Mouse (Mus musculus) testis, adult 2 months (tissue): ENCODE measurements around the gene Fthl17c. TPM values are rescaled to one million over a fixed set of nuclear protein-coding genes. Genes with fewer than 3 reads are reported as not detected.
A peak's percentile ranks its signal among the peaks of the same experiment; 100 is the strongest.
"Not testable (repeated sequence)": the region's sequence is repeated elsewhere in the genome, so short reads cannot be mapped to it uniquely, and the experiment has no call there.

Source experiments
- H3K27ac ChIP-seq: fragments of 200-500 bp; 2 replicates; pipeline ENCODE4 v1.5.1; 2012; ENCODE audit warnings: low read depth, low read length; ENCODE audit not compliant: control insufficient read depth, insufficient read depth
- H3K27me3 ChIP-seq: fragments of 200-500 bp; 2 replicates; pipeline ENCODE4 v1.6.1; 2012; ENCODE audit warnings: mild to moderate bottlenecking, low read length, moderate library complexity; ENCODE audit not compliant: control insufficient read depth, insufficient read depth
- H3K36me3 ChIP-seq: fragments of 200-500 bp; 2 replicates; pipeline ENCODE4 v1.6.1; 2012; ENCODE audit warnings: mild to moderate bottlenecking, low read length; ENCODE audit not compliant: control insufficient read depth, insufficient read depth
- H3K4me1 ChIP-seq: fragments of 200-500 bp; 2 replicates; pipeline ENCODE4 v1.6.1; 2012; ENCODE audit warnings: low read length; ENCODE audit not compliant: control insufficient read depth, insufficient read depth
- H3K4me3 ChIP-seq: fragments of 200-500 bp; 2 replicates; pipeline ENCODE4 v1.5.1; 2012; ENCODE audit warnings: low read depth, mild to moderate bottlenecking, low read length, moderate library complexity, mixed read lengths; ENCODE audit not compliant: control insufficient read depth
- CTCF ChIP-seq: fragments of 200-500 bp; IDR thresholded peaks from 2 replicates; pipeline ENCODE4 v1.5.1; 2012; ENCODE audit warnings: low read depth, mild to moderate bottlenecking, inconsistent platforms, low read length, moderate library complexity; ENCODE audit not compliant: control insufficient read depth, insufficient read depth, insufficient replicate concordance
- POLR2A ChIP-seq: fragments of 200-500 bp; IDR thresholded peaks from 2 replicates; pipeline ENCODE4 v1.6.1; 2012; ENCODE audit warnings: low read depth, mild to moderate bottlenecking, inconsistent platforms, low read length, moderate library complexity; ENCODE audit not compliant: control insufficient read depth
- polyA plus RNA-seq: library from polyadenylated mRNA; depleted of rRNA; stranded (reverse); fragments of >200 nt; gene quantifications from 2 replicates; pipeline ENCODE4 v1.2.3, GENCODE M21; 2012; rRNA removed

The Fthl17c gene
- 3.1 and 5.4 TPM in 2 replicates for polyA plus RNA-seq

DNA sequence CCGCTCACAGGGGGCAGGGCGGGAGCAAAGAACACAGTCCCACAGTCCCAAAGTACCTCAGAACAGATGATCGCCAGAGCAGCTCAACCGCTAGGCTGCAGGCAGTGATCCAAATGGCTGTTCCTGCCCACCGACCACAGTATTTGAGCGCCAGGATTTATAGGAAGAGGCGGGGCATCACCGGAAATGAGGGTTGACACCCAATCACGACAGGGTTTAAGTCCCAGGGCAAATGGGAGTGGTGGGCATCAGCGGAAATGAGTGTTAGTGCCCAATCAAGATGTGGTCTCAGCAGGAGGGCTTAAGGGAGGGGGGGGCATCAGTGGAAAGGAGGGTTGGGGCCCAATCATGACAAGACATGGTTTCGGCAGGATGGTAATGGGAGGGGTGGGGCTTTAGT is at the start of gene Fthl17c:
Gene Fthl17c, minus strand, starts transcription at position 101 of the 400 bp plus-strand sequence.
- not testable (repeated sequence) for H3K4me1 ChIP-seq, H3K36me3 ChIP-seq, H3K4me3 ChIP-seq, H3K27ac ChIP-seq, H3K27me3 ChIP-seq

DNA sequence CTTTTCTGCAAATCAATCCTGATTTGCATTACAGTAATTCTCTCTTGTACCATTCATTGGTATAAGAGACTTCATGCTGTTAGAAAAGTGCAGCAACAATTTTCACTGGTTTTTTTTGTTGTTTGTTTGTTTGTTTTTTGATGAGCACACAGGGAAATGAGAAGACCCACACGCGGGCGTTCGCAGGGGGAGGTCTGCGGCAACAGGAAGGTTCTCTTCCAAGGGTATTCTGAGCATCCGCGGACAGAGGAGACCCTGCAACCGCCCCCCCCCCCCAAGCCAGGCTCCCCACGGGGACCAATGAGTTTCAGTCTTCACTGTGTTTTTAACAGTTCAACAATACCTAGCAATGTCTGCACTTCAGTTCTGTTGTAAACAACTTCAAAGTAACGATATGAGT is 43.1 kb upstream of the Fthl17c start:
- TF ChIP-seq POLR2A (no peak), CTCF (no peak)
- H3K36me3 ChIP-seq, result no peaks in the 10 kb centered on the region
- no peak overlapping the region for H3K27ac ChIP-seq
- no peaks in the 10 kb centered on the region for H3K27me3 ChIP-seq
- H3K4me3 ChIP-seq, result no peak overlapping the region
- no peaks in the 10 kb centered on the region for H3K4me1 ChIP-seq

DNA sequence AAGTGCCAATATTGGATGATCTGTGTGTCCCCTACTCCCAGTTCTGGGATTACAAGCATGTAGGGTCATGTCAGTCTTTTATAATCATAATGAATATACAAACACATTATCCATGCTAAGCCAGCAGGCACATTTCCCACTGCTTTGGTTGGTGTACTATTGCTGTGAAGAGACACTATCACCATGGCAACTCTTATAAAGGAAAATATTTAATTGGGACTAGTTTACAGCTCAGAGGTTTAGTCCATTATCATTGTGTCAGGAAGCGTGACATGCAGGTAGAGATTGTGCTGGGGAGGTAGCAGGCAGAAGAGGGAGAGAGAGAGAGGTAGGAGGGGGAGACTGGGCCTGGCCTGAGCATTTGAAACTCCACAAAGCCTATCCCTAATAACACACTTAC is 39.7 kb upstream of the Fthl17c start:
- TF ChIP-seq POLR2A, result no peak
- TF ChIP-seq CTCF, result no peak
- no peaks in the 10 kb centered on the region for H3K27me3 ChIP-seq
- no peak overlapping the region for H3K27ac ChIP-seq
- no peaks in the 10 kb centered on the region for H3K4me1 ChIP-seq
- H3K36me3 ChIP-seq, result no peaks in the 10 kb centered on the region
- H3K4me3 ChIP-seq, result no peak overlapping the region

DNA sequence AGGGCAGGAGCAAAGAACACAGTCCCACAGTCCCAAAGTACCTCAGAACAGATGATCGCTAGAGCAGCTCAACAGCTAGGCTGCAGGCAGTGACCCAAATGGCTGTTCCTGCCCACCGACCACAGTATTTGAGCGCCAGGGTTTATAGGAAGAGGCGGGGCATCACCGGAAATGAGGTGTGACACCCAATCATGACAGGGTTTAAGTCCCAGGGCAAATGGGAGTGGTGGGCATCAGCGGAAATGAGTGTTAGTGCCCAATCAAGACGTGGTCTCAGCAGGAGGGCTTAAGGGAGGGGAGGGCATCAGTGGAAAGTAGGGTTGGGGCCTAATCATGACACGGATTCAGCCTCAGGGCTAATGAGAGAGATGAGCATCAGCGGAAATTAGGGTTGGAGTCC is 10.3 kb upstream of the Fthl17c start, which contains the start of gene Fthl17d:
Gene Fthl17d, minus strand, starts transcription at position 101 of the 400 bp plus-strand sequence.
- not testable (repeated sequence) for H3K4me1 ChIP-seq, H3K36me3 ChIP-seq, H3K27me3 ChIP-seq, H3K4me3 ChIP-seq, H3K27ac ChIP-seq

DNA sequence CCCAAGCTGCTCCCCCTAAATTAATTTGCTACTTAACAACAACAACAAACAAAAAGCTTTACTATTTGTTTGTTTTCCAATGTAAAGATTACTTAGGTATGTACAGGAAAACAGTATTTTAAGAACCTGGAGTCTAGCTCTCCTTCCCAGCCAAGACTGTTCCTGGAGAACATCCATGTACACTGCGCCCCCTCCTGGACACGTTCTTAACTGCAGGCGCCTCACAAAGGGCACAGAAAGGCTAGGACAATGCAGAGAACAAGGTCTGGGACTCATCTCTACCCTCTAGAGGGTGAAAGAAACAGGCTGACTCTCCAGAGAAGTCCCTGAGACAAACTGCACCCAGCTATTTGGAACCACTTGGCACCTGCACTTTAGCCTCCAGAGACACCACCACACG is 11.7 kb downstream of the Fthl17c start:
- not testable (repeated sequence) for H3K27me3 ChIP-seq

DNA sequence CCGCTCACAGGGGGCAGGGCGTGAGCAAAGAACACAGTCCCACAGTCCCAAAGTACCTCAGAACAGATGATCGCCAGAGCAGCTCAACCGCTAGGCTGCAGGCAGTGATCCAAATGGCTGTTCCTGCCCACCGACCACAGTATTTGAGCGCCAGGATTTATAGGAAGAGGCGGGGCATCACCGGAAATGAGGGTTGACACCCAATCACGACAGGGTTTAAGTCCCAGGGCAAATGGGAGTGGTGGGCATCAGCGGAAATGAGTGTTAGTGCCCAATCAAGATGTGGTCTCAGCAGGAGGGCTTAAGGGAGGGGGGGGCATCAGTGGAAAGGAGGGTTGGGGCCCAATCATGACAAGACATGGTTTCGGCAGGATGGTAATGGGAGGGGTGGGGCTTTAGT is 13.5 kb downstream of the Fthl17c start, which contains the start of gene Fthl17b:
Gene Fthl17b, minus strand, starts transcription at position 101 of the 400 bp plus-strand sequence.
- H3K4me1 ChIP-seq, H3K4me3 ChIP-seq, H3K36me3 ChIP-seq, H3K27me3 ChIP-seq, H3K27ac ChIP-seq: not testable (repeated sequence)

More for the DNA sequence above, 11.7 kb downstream of the Fthl17c start:
- H3K36me3 ChIP-seq, H3K27ac ChIP-seq, H3K4me1 ChIP-seq, H3K4me3 ChIP-seq: not testable (repeated sequence)
- peak; percentile 20; the same call in 1 of the 2 replicates for TF ChIP-seq CTCF

DNA sequence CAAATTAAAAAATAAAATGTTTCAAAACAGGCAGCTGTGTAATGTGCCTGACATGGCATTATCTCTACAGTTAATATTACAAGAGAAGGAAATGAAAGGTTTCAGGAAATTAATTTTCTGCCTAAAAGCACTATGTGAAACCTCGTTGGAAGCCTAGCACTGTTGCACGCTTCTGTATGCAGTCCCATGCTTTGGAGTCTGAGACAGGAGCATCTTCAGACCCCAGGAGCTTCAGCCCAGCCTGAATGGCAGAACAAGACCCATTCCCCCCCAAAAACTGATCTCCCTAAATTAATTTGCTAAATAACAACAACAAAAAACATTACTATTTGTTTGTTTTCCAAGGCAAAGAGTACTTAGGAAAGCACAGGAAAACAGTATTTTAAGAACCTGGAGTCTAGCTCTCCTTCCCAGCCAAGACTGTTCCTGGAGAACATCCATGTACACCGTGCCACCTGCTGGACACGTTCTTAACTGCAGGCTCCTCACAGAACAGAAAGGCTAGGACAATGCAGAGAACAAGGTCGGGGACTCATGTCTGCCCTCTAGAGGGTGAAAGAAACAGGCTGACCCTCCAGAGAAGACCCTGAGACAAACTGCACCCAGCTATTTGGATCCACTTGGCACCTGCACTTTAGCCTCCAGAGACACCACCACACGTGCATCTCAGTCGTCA is 28.1 kb downstream of the Fthl17c start:
- peak; percentile 23; the same call in 1 of the 2 replicates for TF ChIP-seq CTCF
- H3K36me3 ChIP-seq, H3K4me1 ChIP-seq, H3K4me3 ChIP-seq, H3K27me3 ChIP-seq, H3K27ac ChIP-seq: not testable (repeated sequence)

DNA sequence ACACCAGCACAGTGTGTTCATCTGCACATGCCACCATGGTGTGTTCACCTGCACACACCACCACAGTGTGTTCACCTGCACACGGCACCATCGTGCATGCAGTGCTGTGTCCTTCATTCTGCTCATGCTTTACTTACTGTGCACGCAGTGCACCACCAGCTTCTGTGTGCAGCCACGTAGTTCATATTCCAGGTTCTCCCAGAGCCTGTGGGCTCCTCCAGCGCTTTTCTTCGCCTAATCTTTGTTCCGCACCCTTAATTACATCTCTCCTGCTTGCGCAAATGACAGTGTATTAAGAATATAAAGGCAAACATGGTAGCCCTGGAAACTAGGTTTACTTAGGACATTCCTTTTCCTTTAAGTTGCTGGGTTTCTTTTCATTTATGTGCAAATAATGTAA is 32.3 kb downstream of the Fthl17c start:
- no peaks in the 10 kb centered on the region for H3K36me3 ChIP-seq
- H3K27me3 ChIP-seq, result no peaks in the 10 kb centered on the region
- no peaks in the 10 kb centered on the region for H3K4me1 ChIP-seq
- TF ChIP-seq CTCF (no peak), POLR2A (no peak)
- no peak overlapping the region for H3K27ac ChIP-seq
- no peak overlapping the region for H3K4me3 ChIP-seq
